Mouse (Mus musculus): Measurements from ENCODE around the gene 4930469K13Rik.

- TF ChIP-seq CTCF (IDR thresholded peaks at IDR 0.05; ENCODE audit: control insufficient read depth, insufficient read depth, low read length) (no peak), POLR2A (IDR thresholded peaks at IDR 0.05; ENCODE audit: borderline replicate concordance, control insufficient read depth, low read depth, low read length) (no peak)
These were observed 111.8 kb downstream of the 4930469K13Rik start for GRCm38 (mm10) chr11:33986525-33986924.
